Mouse (Mus musculus) urinary bladder, adult 18-20 months (tissue): ENCODE measurements around the gene Gorasp1.

Source experiments
- DNase-seq, 2 experiments: peaks; one replicate each; pipeline ENCODE4 v3.0.0; 2022; ENCODE audit warnings: low spot score in 2 of 2, mixed read lengths in 2 of 2

Gene Gorasp1

GRCm38 (mm10) chr9:119937005-119937773 lies at the start of gene Gorasp1, which contains the start of gene Ttc21a:
Gorasp1 (minus strand) TSS chr9:119937565.
Ttc21a (plus strand) TSS chr9:119937606.
- peak; percentile 92 to 94 for DNase-seq

- DNase-seq: no peak
These were observed 48.7 kb upstream of the Gorasp1 start for GRCm38 (mm10) chr9:119985881-119986574.

- no peak for DNase-seq
These were observed 47.2 kb upstream of the Gorasp1 start, which contains the start of gene Csrnp1 for GRCm38 (mm10) chr9:119984536-119985011. Csrnp1 (minus strand) TSS chr9:119984658.

- DNase-seq: peak; percentile 82 to 90
These were observed 46.5 kb upstream of the Gorasp1 start for GRCm38 (mm10) chr9:119983585-119984535.

- peak; percentile 66 to 71 for DNase-seq
These were observed 45.7 kb upstream of the Gorasp1 start for GRCm38 (mm10) chr9:119982956-119983551.

- DNase-seq: peak; percentile 47 to 55
These were observed 45.0 kb upstream of the Gorasp1 start for GRCm38 (mm10) chr9:119982241-119982811.

- DNase-seq: peak; percentile 54 to 59
These were observed 44.1 kb upstream of the Gorasp1 start for GRCm38 (mm10) chr9:119981183-119982179.

GRCm38 (mm10) chr9:119980770-119981182 lies 43.4 kb upstream of the Gorasp1 start:
- no peak for DNase-seq

GRCm38 (mm10) chr9:119979749-119980148 lies 42.4 kb upstream of the Gorasp1 start:
- no peak for DNase-seq

GRCm38 (mm10) chr9:119978811-119979441 lies 41.6 kb upstream of the Gorasp1 start:
- DNase-seq: no peak

GRCm38 (mm10) chr9:119978151-119978810 lies 40.9 kb upstream of the Gorasp1 start:
- DNase-seq: no peak

- DNase-seq: no peak
These were observed 40.2 kb upstream of the Gorasp1 start for GRCm38 (mm10) chr9:119977557-119978060.

- DNase-seq: no peak
These were observed 39.6 kb upstream of the Gorasp1 start for GRCm38 (mm10) chr9:119976704-119977556.

GRCm38 (mm10) chr9:119975286-119975685 lies 37.9 kb upstream of the Gorasp1 start:
- DNase-seq: no peak

GRCm38 (mm10) chr9:119974609-119975008 lies 37.2 kb upstream of the Gorasp1 start:
- no peak for DNase-seq

- DNase-seq: no peak
These were observed 36.6 kb upstream of the Gorasp1 start for GRCm38 (mm10) chr9:119973869-119974520.

GRCm38 (mm10) chr9:119973281-119973680 lies 35.9 kb upstream of the Gorasp1 start:
- no peak for DNase-seq
